Mouse (Mus musculus): ENCODE data around the gene Adnp.

Adnp gene

DNA sequence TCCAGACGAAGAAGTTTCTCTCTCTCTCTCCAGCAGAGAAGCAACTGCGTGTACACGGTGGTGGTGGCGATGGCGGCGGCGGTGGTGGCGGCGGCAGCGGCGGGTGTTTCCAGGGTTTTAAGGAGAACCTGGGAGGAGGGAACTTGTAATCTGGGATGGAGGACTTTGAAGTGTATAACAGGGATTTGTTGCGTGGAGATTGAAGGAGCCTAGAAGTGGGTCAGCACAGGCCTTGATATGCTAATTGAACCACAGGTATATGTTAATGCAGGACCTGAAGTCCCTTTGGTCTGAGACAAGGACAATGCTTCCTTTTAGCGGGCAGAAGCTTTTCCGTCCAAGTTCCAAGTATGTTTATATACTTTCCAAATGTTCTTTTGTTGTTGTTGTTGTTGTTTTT is 50.6 kb downstream of the Adnp start:
- DNase-seq (ENCODE audit: low spot score in 2 of 2): no peak

GRCm38 (mm10) chr2:168155666-168156065 is 51.2 kb downstream of the Adnp start:
- DNase-seq (ENCODE audit: low spot score in 2 of 2): no peak

DNA sequence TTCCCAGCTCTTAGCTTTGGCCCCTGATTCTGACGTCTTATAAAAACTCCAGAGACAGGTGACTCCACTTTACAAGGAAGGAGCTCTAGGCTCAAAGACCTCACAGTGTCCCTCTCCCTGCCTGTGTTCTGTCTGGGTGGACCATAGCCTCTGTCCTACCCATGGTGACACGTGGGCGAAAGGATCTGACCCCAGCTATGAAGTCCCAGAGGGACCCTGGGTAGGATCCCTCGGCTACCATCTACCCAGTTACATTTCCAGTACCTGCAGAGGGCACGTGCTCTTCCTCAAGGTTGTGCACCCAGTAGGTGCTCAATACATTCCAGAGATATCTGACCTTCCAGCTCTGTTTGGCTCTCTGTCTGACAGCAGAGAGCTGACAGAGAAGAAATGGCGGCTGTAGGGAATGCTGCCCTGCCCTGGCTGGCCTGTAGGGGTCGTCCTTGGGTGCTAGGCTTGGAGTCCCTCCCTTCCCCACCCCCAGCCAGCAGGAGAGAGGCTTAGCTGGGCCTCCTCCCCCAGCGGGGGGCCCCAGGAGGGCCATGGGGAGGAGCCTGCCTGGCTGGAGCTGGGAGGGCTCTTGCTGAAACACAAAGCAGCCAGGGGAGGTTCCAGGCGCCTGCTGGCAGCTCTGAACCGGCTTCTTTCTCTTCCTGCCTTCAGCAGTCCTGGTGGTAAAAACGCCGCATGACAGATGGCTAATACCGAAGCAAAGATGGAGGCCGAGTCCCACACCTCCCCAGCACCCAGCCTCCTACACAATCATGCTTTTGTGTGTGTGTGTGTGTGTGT is 52.6 kb downstream of the Adnp start:
- DNase-seq (ENCODE audit: low spot score in 2 of 2): peak; percentile 67 to 81

DNA sequence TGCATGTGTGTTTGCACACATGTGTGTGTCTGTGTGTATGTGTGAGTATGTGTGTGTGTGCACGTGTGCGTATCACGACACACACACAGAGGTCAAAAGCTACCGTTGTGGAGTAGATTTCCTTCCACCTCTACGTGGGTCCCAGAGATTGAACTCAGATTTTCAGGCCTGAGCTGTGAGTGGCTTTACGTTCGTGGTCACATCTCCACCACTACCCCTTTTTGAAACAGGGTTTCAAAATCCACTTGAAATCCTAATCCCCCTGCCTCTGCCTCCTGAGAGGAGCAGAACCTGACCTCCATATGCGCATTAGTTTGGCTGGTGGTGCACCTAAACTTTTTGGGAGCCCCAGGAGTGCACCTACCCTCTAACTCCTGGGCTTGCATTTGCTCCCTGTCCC is 57.7 kb downstream of the Adnp start:
- DNase-seq (ENCODE audit: low spot score in 2 of 2): no peak

DNA sequence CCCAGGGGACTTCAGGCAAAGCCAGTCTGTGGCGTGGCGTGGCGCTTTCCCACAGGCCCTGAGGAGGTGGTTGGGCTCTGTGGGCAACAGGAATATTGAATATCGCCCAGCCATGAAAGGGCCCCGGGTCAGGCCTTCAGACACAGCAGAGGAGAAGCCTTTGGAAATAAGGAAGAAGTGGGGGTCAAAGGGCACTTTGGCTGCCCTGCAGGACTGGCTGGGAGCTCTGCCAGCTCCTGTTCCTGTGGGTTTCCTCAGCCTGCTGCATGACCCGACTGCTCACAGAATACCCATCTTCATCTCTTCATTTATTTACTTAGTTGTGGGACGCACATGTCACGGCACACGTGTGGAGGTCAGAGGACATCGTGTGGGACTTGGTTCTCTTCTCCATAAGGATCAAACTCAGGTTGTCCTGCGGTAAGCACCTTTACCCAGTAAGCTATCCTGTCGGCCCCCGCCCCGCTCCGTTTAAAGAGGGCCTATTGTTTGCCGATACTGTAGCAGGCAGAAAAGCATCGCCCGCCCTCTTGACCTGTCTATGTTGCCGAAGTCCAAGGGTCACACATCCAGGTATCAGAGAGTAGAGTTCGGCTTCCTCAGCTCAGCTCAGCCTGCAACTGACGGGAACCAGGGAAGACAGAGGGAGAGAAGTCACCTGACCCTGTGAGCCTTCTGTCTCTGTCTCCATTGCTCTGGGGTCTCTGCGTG is 59.0 kb downstream of the Adnp start:
- no peak for DNase-seq (ENCODE audit: low spot score in 2 of 2)

DNA sequence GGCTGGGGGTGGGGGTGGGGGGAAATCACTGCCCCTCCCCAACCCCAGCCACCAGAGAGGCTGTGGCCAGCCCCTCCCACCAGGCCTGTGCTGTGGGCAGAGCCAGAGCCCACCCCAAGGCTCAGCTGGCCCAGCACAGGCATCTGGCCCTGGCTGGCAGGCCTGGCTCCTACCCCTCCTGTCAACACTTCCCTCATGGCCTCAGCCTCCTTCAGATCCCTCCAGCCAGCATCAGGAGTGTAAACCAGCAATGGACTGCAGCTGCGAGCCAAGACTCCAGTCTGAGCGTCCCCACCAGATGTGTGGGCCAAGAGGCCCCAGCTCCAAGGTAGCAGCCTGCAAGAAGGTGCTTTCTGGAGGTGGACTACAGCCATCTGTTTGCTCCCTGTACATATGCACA is 61.5 kb downstream of the Adnp start:
- no peak for DNase-seq (ENCODE audit: low spot score in 2 of 2)

DNA sequence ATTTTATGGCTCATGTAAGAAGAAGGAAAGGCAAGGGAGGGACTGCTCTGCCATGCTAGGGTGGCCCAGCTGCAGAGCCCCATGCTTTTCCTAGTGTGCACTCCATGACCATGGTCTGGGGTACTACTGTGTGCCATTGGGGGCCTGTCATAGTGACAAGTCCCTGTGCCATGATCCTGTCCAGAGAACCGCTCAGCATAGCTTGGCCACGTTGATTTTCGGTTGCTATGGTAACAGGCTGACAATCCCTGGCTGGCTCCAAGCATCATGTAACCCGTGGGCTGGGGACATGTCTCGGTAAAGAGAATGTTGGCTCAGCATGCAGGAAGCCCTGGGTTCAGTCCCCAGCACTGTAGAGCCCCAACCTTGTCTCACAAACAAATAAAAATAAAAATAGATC is 63.1 kb downstream of the Adnp start:
- DNase-seq (ENCODE audit: low spot score in 2 of 2): peak in 1 of 2 experiments; percentile 39

DNA sequence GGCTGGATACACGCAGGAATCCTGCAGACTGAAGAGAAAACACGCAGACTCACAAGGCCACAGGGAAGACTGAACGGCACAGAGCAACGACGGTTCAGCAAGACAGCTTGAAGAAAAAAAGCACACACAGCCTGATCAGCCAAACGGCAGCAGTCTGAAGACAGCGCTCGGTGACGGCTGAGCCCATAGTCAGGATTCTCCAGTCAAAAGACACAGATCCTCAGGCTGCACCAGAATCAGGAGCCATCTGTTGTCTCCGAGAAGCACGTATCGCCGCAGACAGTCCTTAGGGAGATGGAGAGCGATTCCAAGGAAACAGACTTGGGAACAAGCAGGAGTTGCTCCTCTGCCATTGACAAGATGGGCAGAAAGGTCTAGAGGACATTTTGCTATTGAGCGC is 69.8 kb downstream of the Adnp start:
- DNase-seq (ENCODE audit: low spot score in 2 of 2): no peak
